27 mouse cellular contexts compared by ENCODE assay signal in genomic region chr10:105345920-105346319, GRCm38 (mm10).
"Had no signal": no experiment of that assay in that cellular context is flagged by ENCODE, and none has a peak within 500 bp of the region (broad histone marks: within the 10 kb centered on the region; RNA-seq: fewer than 3 reads in every experiment).

No protein-coding gene starts in this region.

- H3K36me3 ChIP-seq: embryonic facial prominence, embryonic 12.5 days; embryonic facial prominence, embryonic 15.5 days; forebrain, embryonic 10.5 days; forebrain, embryonic 12.5 days; forebrain, embryonic 15.5 days had no signal

- H3K4me3 ChIP-seq: embryonic facial prominence, embryonic 10.5 days; embryonic facial prominence, embryonic 12.5 days; embryonic facial prominence, embryonic 13.5 days; embryonic facial prominence, embryonic 15.5 days; erythroblast, embryonic 14.5 days; forebrain, embryonic 10.5 days; forebrain, embryonic 12.5 days; forebrain, embryonic 13.5 days; forebrain, embryonic 15.5 days; gastrocnemius, adult 2 months; heart, adult 2 months had no signal

- H3K4me2 ChIP-seq: embryonic facial prominence, embryonic 12.5 days; embryonic facial prominence, embryonic 13.5 days; embryonic facial prominence, embryonic 15.5 days; forebrain, embryonic 12.5 days; forebrain, embryonic 13.5 days; forebrain, embryonic 15.5 days had no signal

- H3K4me1 ChIP-seq: embryonic facial prominence, embryonic 10.5 days; embryonic facial prominence, embryonic 12.5 days; embryonic facial prominence, embryonic 13.5 days; embryonic facial prominence, embryonic 15.5 days; forebrain, embryonic 10.5 days; forebrain, embryonic 12.5 days; forebrain, embryonic 13.5 days; forebrain, embryonic 15.5 days had no signal

- H3K9me3 ChIP-seq: embryonic facial prominence, embryonic 10.5 days; embryonic facial prominence, embryonic 12.5 days; embryonic facial prominence, embryonic 13.5 days; embryonic facial prominence, embryonic 15.5 days; forebrain, embryonic 10.5 days; forebrain, embryonic 12.5 days; forebrain, embryonic 13.5 days; forebrain, embryonic 15.5 days had no signal

- ATAC-seq: forebrain, embryonic 13.5 days; forebrain, embryonic 14.5 days; forebrain, embryonic 15.5 days; forebrain, embryonic 16.5 days; forebrain, postnatal 0 days had no signal

- DNase-seq: cerebellum, adult 8-10 months; cerebellum, adult 9-10 months; cerebellum, adult 9-11 months; cerebellum, postnatal 10 days; cerebellum, postnatal 14 days; cerebellum, postnatal 25 days; embryo, embryonic 11 days; forebrain, postnatal 0 days; gastrocnemius, adult 2 months; gastrocnemius, postnatal 10 days; gastrocnemius, postnatal 14 days; gastrocnemius, postnatal 25 days; gastrocnemius, postnatal 36 days; heart, adult 11 months; heart, adult 18-20 months; heart, adult 2 months had no signal

- H3K27ac ChIP-seq: embryonic facial prominence, embryonic 10.5 days; embryonic facial prominence, embryonic 12.5 days; embryonic facial prominence, embryonic 13.5 days; embryonic facial prominence, embryonic 15.5 days; forebrain, embryonic 10.5 days; forebrain, embryonic 12.5 days; forebrain, embryonic 13.5 days; forebrain, embryonic 15.5 days; gastrocnemius, adult 2 months; heart, adult 2 months had no signal

- H3K27me3 ChIP-seq: embryonic facial prominence, embryonic 12.5 days; embryonic facial prominence, embryonic 13.5 days; embryonic facial prominence, embryonic 15.5 days; forebrain, embryonic 12.5 days; forebrain, embryonic 13.5 days; forebrain, embryonic 15.5 days had no signal

- H3K9ac ChIP-seq: embryonic facial prominence, embryonic 12.5 days; embryonic facial prominence, embryonic 13.5 days; embryonic facial prominence, embryonic 15.5 days; forebrain, embryonic 12.5 days; forebrain, embryonic 13.5 days; forebrain, embryonic 15.5 days; forebrain, postnatal 0 days had no signal
